Mouse (Mus musculus) common myeloid progenitor, adult 5-6 weeks (primary cell): ENCODE data around the gene Ticam1. TPM values are rescaled to one million over a fixed set of nuclear protein-coding genes. Genes with fewer than 3 reads are reported as not detected.

Experiments used
- ATAC-seq: replicated peaks from 2 replicates; pipeline ENCODE4 v1.8.0; 2016; ENCODE audit warnings: low read depth, mild to moderate bottlenecking, moderate TSS enrichment, inconsistent platforms; ENCODE audit not compliant: poor library complexity, severe bottlenecking
- total RNA-seq: library from RNA; stranded (forward); fragments of 200-1000, 187-1606 nt; gene quantifications from 2 replicates; pipeline ENCODE4 v1.2.3, GENCODE M21; 2017

Ticam1 gene
- total RNA-seq, 1 experiment from 2014 or later = 4.1 TPM

- peak; percentile 62; the same call in 1 of the 2 replicates for ATAC-seq
Observed at GRCm38 (mm10) chr17:56233818-56234469, 42.6 kb downstream of the Ticam1 start.

GRCm38 (mm10) chr17:56233389-56233788, 43.2 kb downstream of the Ticam1 start:
- no peak for ATAC-seq

GRCm38 (mm10) chr17:56229943-56230342, 46.6 kb downstream of the Ticam1 start:
- no peak for ATAC-seq

- ATAC-seq = no peak
Observed at GRCm38 (mm10) chr17:56226566-56226965, 50.0 kb downstream of the Ticam1 start.

GRCm38 (mm10) chr17:56224916-56225315, 51.7 kb downstream of the Ticam1 start:
- no peak for ATAC-seq

GRCm38 (mm10) chr17:56219805-56220204, 56.8 kb downstream of the Ticam1 start:
- peak; percentile 20; the same call in 1 of the 2 replicates for ATAC-seq

Other genes with a start within 250 kb of the Ticam1 start
- gene Sh3gl1, start 240.2 kb downstream of the Ticam1 start, total RNA-seq = 27.9 and 30.1 TPM in 2 replicates
- gene Chaf1a, start 236.3 kb downstream of the Ticam1 start, total RNA-seq = 33.6 and 35.6 TPM in 2 replicates
- 20.0 and 28.2 TPM in 2 replicates for gene Ubxn6, start 201.8 kb downstream of the Ticam1 start, total RNA-seq
- gene Hdgfl2, start 197.2 kb downstream of the Ticam1 start, total RNA-seq = 70.4 and 79.9 TPM in 2 replicates
- not detected in 2 replicates for gene Plin4, start 167.0 kb downstream of the Ticam1 start, total RNA-seq
- gene Plin5, start 159.2 kb downstream of the Ticam1 start, total RNA-seq = not detected in 2 replicates
- gene Lrg1, start 154.8 kb downstream of the Ticam1 start, total RNA-seq = 0.14 TPM in 1 of 2 replicates, not detected in the other
- gene Sema6b, start 136.4 kb downstream of the Ticam1 start, total RNA-seq = 2.8 TPM in 2 replicates
- gene Tnfaip8l1, start 114.3 kb downstream of the Ticam1 start, total RNA-seq = 3.2 and 3.7 TPM in 2 replicates
- gene Mydgf, start 92.9 kb downstream of the Ticam1 start, total RNA-seq = 28.4 and 33.3 TPM in 2 replicates
- 13.8 and 14.1 TPM in 2 replicates for gene Dpp9, start 57.9 kb downstream of the Ticam1 start, total RNA-seq
- 15.1 and 17.1 TPM in 2 replicates for gene Fem1a, start 20.0 kb downstream of the Ticam1 start, total RNA-seq
- gene Plin3, start 16.1 kb upstream of the Ticam1 start, total RNA-seq = 8.7 and 11.6 TPM in 2 replicates
- gene Arrdc5, start 23.5 kb upstream of the Ticam1 start, total RNA-seq = not detected in 2 replicates
- gene Uhrf1, start 26.5 kb upstream of the Ticam1 start, total RNA-seq = 142 and 165 TPM in 2 replicates
- gene Kdm4b, start 49.3 kb upstream of the Ticam1 start, total RNA-seq = 7.2 and 17.0 TPM in 2 replicates
- 65.2 and 105 TPM in 2 replicates for gene Ptprs, start 199.7 kb upstream of the Ticam1 start, total RNA-seq
- gene Znrf4, start 235.6 kb upstream of the Ticam1 start, total RNA-seq = not detected in 2 replicates